Mouse (Mus musculus) kidney, postnatal 25 days (tissue): Measurements from ENCODE around the gene Gpr152.

ENCODE experiments used
- DNase-seq, 2 experiments: peaks; one replicate each; pipeline ENCODE4 v3.0.0; 2021; ENCODE audit warnings: mixed read lengths in 2 of 2

Gpr152 gene

DNA sequence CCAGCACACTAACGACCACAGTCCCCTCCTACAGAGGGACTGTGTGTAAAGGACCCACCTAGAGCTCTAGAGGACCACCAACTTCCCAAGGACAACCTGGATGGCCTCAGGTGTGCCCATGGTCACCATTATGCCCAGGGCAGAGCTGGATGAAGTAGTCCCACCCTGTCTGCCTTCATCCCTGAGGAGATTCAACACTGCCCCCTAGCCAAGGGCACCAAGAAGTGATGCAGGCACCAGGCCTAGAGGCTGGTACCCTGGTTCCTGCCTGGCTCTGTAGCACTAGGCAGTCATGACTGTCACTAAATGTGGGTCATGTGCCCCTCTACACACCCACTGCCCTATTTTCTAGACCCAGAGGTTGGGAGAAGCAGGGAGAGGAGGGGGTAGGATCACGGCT lies 7.8 kb upstream of the Gpr152 start:
- no peak for DNase-seq

DNA sequence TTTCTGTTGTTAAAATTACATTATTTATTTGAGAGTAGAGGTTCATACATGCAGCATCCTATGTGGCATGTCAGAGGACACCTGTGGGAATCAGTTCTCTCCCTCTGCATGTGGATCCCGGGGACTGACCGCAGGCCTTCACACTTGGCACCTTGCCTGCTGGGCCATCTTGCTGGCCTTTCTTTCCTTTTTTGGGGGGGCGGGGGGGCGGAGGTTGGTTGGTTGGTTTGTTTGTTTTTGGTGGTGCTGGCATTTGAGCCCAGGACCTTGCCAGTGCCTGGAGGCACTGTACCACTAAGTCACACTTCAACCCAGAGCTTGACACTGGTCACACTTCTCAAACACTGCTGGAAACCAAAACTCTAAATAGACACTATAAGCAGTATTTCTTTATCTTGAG lies 5.2 kb upstream of the Gpr152 start:
- peak in 1 of 2 experiments; percentile 35 for DNase-seq

DNA sequence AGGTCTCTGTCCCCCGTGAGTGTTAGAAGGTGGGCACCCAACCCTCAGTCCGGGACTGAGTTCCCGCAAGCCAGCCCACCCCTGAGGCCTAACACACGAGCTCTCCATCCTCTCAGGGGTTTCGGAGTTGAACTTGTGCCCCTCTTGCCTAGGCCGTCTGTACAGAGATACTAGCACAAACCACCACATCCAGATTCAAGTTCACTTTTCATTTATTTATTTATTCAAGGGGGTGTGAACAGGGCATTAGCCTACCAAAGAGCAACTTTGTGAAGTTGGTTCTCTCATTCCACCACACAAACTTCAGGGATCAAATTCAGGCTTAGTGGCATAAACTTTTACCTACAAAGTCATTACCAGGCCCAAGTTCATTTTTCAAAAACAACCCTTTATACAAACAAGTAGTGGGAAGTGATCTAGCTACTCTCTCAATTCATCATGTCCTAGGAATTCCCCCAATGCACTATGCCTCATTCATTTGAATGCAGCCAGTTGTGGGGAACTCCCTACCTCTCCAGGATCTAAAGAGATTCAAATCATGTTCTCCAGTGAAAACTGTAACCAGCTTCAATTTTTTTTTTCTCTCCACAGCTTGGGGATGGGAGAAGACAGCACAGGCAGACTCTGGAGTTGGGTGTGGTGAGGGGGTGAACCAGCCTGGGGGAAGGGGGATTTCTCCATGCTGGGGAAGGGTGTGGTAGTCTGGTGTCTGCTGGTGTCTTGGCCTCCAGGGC lies 4.2 kb upstream of the Gpr152 start:
- DNase-seq: peak in 1 of 2 experiments; percentile 30

DNA sequence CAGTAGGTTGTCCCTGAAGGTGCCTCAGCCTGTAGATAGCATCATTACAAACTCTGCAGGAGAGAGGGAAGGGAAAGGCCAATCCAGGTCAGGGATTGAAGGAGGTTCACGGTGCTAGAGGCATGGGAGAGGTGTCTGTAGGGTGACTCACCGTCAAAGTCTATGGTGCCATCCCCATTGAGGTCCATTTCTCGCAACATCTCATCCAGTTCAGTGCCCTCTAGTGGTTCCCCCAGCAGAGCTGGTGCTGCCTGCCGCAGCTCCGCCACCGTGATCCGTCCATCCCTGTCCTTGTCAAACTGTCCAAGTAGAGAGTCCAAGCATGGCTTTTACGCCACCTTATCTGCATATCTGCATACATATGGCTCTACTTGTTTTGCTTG lies 3.6 kb upstream of the Gpr152 start:
- DNase-seq: peak in 1 of 2 experiments; percentile 27

DNA sequence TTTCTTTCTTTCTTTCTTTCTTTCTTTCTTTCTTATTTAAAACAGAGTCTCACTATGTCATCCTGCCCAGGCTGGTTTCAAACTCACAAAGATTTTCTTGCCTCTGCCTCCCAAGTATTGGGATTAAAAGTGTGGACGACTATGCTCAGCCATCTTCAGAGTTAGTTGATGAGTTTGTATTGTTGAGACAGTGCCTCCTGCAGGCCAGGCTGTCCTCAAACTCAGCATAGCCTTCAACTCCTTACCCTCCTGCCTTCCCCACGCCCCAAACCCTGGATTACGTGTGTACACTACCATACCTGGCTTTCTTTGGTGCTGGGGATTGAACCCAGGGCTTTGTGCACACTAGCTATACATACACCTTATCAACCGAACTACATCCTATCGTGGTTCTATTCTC lies 3.1 kb upstream of the Gpr152 start:
- peak in 1 of 2 experiments; percentile 31 for DNase-seq

DNA sequence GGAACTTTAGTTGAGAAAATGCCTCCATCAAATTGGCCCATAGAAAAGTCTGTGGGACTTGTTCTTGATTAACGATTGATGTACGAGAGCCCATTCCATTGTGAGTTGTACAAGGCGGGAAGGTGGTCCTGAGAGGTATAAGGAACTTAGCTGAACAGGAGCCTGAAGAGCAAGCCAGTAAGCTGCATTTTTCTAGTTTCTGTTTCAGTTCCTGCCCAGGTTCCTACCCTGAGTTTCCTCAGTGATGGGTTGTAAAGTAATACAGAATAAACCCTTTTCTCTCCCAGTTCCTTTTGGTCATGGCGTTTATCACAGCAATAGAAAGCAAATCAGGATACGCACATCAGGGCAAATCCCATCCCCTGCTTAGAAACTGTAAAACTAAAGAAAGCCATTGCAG lies 1.7 kb upstream of the Gpr152 start:
- no peak for DNase-seq

- DNase-seq: peak in 1 of 2 experiments; percentile 12
These were observed 560 bp downstream of the Gpr152 start for GRCm38 (mm10) chr19:4140147-4140546.

GRCm38 (mm10) chr19:4142416-4143173 lies 3.0 kb downstream of the Gpr152 start:
- peak; percentile 19 to 78 for DNase-seq

DNA sequence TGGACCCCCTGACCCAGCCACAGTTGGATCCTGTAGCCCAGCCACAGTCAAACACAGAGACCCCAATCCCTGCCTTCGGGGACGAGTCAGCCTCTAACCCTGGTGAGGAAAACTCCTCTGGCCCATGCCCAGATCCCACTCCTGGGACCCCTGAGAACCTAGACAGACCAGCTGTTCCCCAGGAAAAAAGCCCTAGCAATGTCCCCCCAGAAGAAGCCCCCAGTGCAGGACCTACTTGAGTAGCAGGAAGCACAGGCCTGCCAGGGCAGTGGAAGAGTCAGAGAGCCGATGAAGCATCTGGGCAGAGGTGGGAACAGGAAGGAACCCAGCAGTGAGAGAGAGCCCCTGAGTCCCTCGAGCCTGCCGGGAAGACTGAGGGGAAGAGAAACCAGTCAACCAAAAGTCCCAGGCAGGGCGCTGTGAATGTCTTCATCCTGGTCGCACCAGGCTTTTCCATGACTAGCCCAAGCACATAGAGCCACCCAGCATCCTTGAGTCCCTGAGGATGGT lies 4.2 kb downstream of the Gpr152 start, which contains the start of gene Cabp4:
Gene Cabp4, minus strand, starts transcription at position 275 of the 510 bp plus-strand sequence.
- DNase-seq: peak in 1 of 2 experiments; percentile 29

DNA sequence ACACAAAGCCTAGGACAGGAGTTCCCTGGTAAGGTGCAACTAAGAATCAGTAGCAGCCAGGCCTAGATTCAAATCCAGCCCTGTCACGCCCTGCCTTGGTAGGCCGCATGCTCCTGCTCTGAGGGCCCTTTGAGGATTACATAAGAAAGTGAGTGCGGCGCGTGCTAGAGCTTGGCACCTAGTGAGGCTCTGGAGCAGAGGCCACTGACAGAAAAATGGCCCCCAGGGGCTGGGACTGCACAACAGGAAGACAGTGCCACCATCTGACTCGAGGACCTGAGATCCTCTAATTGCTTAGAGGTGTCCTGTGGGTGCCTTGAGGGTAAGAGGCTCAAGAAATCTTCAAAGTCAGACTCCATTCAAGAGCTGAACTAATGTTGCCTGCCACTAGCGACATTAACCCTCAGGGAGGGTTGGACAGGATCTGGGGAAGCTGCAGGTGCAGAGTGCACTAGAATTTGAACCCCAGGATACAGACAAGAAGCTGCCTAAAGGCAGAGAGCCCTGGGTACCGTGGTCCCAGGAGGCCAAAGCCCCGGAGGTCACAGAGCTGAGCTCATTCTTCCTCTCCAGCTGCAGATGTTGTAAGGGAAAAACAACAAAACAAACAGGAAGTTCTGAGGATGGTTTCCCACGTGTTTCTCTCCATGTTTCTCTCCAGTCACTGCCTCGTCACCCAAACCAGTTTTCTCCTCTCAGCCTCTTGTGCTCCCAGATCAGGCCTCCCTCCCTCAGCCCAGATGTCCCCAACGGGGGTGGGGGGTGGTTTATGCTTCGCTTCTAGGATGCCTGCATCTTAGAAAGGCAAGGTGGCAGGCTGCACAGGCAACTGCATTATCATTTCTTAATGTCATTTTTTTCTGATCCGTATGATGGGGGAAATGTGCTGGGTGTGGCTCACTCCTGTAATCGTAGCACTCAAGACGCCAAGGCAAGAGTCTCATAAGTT lies 5.2 kb downstream of the Gpr152 start:
- DNase-seq: peak; percentile 27 to 63

GRCm38 (mm10) chr19:4145936-4146335 lies 6.3 kb downstream of the Gpr152 start:
- DNase-seq: no peak

GRCm38 (mm10) chr19:4146366-4147021 lies 6.9 kb downstream of the Gpr152 start:
- DNase-seq: no peak

GRCm38 (mm10) chr19:4147022-4147405 lies 7.4 kb downstream of the Gpr152 start:
- DNase-seq: no peak

- DNase-seq: no peak
These were observed 8.3 kb downstream of the Gpr152 start for GRCm38 (mm10) chr19:4147782-4148490.

- DNase-seq: peak; percentile 98
These were observed 8.9 kb downstream of the Gpr152 start, which contains the start of gene Coro1b for GRCm38 (mm10) chr19:4148491-4148806. TSS of gene Coro1b (plus strand) at chr19:4148619.

GRCm38 (mm10) chr19:4148819-4149218 lies 9.2 kb downstream of the Gpr152 start:
- DNase-seq: no peak

GRCm38 (mm10) chr19:4149283-4149682 lies 9.7 kb downstream of the Gpr152 start:
- no peak for DNase-seq

- no peak for DNase-seq
These were observed 10.3 kb downstream of the Gpr152 start for GRCm38 (mm10) chr19:4149764-4150461.

DNA sequence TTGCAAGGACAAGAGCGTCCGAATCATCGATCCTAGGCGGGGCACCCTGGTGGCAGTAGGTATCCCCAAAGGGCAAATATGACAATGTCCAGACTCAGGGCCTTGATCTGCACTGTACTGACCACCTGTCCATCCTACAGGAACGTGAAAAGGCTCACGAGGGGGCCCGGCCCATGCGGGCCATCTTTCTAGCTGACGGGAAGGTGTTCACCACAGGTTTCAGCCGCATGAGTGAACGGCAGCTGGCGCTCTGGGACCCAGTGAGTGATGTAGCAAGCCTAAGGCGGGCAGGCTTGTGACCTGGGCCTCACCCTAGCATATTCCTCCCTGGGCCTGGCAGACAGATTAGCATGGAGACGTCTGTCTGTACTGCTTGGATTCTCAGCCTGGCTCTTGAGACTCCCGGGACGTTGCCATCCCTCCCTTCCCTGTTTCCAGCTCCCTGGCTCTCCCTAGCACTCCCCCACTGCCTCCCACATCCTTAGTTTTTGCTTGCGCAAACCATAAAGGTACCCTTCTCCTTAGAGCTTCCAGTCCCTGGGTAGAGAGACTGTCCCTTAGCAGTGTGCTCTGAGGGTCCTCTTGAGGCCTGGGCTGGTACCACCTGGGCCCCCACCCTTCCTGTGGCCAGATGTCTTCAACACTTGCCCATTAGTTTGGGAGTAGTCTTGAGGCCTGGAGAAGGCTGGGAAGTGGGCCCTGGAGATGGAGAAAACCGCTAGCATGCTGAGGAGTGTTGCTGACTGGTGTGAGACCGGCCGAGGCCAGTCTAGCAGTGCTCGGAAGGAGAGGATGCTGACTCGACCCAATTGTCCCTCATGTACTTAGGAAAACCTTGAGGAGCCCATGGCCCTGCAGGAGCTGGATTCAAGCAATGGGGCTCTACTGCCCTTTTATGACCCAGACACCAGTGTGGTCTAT lies 11.2 kb downstream of the Gpr152 start:
- DNase-seq: no peak

DNA sequence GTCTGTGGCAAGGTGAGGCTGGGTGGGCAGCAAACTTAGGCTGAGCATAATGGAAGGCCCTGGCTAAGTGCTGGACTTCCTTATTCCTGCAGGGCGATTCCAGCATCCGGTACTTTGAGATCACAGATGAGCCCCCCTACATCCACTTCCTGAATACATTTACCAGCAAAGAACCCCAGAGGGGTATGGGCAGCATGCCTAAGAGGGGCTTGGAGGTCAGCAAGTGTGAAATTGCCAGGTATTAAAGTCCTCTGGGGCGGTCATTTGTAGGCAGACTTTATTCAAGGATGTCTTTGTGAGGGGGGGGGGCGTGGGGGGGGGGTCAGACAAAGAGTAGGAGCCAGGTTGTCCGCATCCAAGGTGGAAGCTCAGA lies 11.9 kb downstream of the Gpr152 start:
- no peak for DNase-seq
